Mouse (Mus musculus) liver, embryonic 14.5 days (tissue): Measurements from ENCODE around the gene Tbcc.

Experiments
- CTCF ChIP-seq: IDR thresholded peaks from 2 replicates; pipeline ENCODE4 v1.5.1; 2016; ENCODE audit warnings: antibody characterized with exemption, low read depth, control low read depth
- EP300 ChIP-seq: IDR thresholded peaks from 2 replicates; pipeline ENCODE4 v1.6.1; 2016; ENCODE audit warnings: antibody characterized with exemption, low read depth

DNA sequence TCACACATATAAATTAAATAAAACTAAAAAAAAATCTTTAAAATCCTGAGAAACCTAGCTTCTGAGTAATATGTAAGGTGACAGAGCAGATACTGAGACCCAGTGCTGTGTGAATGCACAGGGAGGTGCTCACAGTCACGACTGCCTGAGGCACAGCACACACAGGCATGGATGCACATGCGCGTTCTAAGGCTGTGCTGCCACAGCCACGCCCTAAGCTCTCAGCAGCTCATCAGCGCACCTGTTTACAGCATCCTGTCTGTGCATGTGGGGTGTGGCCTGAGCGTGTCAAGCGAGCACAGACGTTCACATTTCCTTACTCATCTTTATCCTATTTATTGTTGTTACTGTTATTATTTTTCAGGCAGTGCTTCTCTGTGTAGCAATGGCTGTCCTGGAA is 50.0 kb downstream of the Tbcc start:
- TF ChIP-seq CTCF (no peak), EP300 (no peak)
